Mouse (Mus musculus) spleen, adult 2 months (tissue): ENCODE measurements at regions not wholly inside any gene's neighbourhood (a gene's known extent, or its start where the extent isn't known, plus 50 kb on each side); places are given as distances from the start of the nearest gene placed in this dataset.

Experiments
- DNase-seq, 2 experiments: peaks; one replicate each; pipeline versions ENCODE4 v3.0.0 to v3.0.0-alpha.2; 2012 to 2021; ENCODE audit warnings: low spot score in 2 of 2, low read depth in 1 of 2
- H3K27ac ChIP-seq: fragments of 200-500 bp; 2 replicates; pipeline ENCODE4 v1.5.1; 2012; ENCODE audit warnings: low read length, inconsistent platforms; ENCODE audit not compliant: insufficient read depth
- H3K27me3 ChIP-seq: fragments of 200-500 bp; 2 replicates; pipeline ENCODE4 v1.6.1; 2012; ENCODE audit warnings: mild to moderate bottlenecking, moderate library complexity, low read length, inconsistent platforms; ENCODE audit not compliant: control insufficient read depth, insufficient read depth
- H3K36me3 ChIP-seq: fragments of 200-500 bp; 2 replicates; pipeline ENCODE4 v1.6.1; 2012; ENCODE audit warnings: mild to moderate bottlenecking, low read length, inconsistent platforms; ENCODE audit not compliant: control insufficient read depth, insufficient read depth
- H3K4me1 ChIP-seq: fragments of 200-500 bp; 2 replicates; pipeline ENCODE4 v1.6.1; 2011; ENCODE audit warnings: inconsistent platforms; ENCODE audit not compliant: control insufficient read depth, insufficient read depth, insufficient read length
- H3K4me3 ChIP-seq: fragments of 200-500 bp; 2 replicates; pipeline ENCODE4 v1.5.1; 2011; ENCODE audit warnings: mild to moderate bottlenecking, inconsistent platforms; ENCODE audit not compliant: insufficient read depth, insufficient read length; ENCODE audit errors: extremely low read depth
- CTCF ChIP-seq: fragments of 200-500 bp; IDR thresholded peaks from 2 replicates; pipeline ENCODE4 v1.5.1; 2011; ENCODE audit warnings: mild to moderate bottlenecking, inconsistent platforms; ENCODE audit not compliant: insufficient read depth, insufficient read length, insufficient replicate concordance; ENCODE audit errors: extremely low read depth
- POLR2A ChIP-seq: fragments of 200-500 bp; IDR thresholded peaks from 2 replicates; pipeline ENCODE4 v1.6.1; 2011; ENCODE audit warnings: low read depth, low read length, inconsistent platforms
- WGBS: fragments of 180-500 bp; shearing (Covaris S2); methylation state at CpG from one replicate; pipeline ENCODE4 v1.1.7; 2018; 5-methylcytosine and 5-hydroxymethylcytosine counted together

DNA sequence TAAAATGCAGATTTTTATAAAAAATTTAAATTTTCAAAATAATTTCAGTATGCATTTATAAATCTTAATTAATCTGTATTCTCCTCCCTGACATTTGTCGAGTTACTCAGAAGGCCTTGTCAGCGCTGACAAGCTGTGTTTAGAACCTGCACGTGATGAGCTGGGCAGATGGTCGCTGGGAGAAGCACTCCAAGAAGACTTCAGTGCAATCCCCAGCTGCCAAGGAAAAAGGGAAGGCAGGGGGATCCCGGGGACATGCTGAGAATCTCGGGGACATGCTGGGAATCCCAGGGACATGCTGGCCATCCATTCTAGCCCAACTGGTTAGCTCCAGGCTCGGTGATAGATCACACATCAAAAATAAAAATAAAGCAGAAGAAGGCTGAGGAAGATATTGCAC, 172.9 kb downstream of the Hlx start:
- TF ChIP-seq CTCF (no peak), POLR2A (no peak)
- H3K4me1 ChIP-seq, result peaks cover 8% of the 10 kb centered on the region; the same call in 1 of the 2 replicates
- no peaks in the 10 kb centered on the region for H3K27me3 ChIP-seq
- 86% methylated on average over 7 of the region's 7 CpGs for WGBS
- no peaks in the 10 kb centered on the region for H3K36me3 ChIP-seq
- no peak overlapping the region for H3K4me3 ChIP-seq
- H3K27ac ChIP-seq, result no peak overlapping the region
- no peak for DNase-seq

DNA sequence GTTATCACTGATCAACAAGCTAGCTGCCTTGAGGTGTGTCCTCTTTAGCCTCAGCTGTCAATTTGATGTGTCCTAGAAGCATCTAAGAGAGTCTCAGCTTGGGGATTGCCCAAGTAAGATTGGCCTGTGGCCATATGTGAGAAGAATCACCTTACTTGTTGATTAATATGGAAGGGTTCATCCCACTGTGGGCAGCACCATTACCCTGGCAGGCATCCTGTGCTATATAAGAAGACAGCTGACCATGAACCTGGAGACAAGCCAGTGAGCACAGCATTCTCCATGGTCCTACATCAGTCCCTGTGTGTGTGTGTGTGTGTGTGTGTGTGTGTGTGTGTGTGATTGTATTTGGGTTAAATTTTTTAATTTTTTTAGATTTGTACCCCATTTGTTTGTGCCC, 178.6 kb downstream of the Hlx start:
- H3K27ac ChIP-seq, result no peak overlapping the region
- H3K4me3 ChIP-seq, result no peak overlapping the region
- H3K36me3 ChIP-seq, result no peaks in the 10 kb centered on the region
- DNase-seq, result no peak
- H3K4me1 ChIP-seq, result no peaks in the 10 kb centered on the region
- no peaks in the 10 kb centered on the region for H3K27me3 ChIP-seq
- TF ChIP-seq POLR2A (no peak), CTCF (no peak)

DNA sequence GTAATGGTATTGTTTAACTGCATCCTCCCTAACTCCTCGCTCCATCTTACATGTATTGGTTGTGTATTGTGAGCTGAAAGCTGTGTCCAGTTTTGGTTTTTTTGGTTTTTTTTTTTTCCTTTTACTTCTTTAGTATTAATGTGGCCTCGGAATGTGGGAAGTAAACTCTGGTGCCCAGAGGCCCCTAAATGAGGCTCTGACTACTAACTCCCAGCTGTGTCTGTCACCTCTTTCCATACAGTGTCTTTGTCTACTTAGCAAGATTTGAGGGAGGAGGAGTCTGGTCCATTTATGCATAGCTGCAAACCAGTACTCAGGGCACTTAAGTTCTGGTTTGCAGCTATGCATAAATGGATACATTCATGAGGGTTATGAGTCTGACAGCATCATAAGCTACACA, 181.9 kb downstream of the Hlx start:
- no peak overlapping the region for H3K4me3 ChIP-seq
- no peak overlapping the region for H3K27ac ChIP-seq
- H3K4me1 ChIP-seq, result no peaks in the 10 kb centered on the region
- TF ChIP-seq CTCF (no peak), POLR2A (no peak)
- H3K36me3 ChIP-seq, result no peaks in the 10 kb centered on the region
- H3K27me3 ChIP-seq, result no peaks in the 10 kb centered on the region
- no peak for DNase-seq
- WGBS, result 75% methylated on average over 2 of the region's 2 CpGs

DNA sequence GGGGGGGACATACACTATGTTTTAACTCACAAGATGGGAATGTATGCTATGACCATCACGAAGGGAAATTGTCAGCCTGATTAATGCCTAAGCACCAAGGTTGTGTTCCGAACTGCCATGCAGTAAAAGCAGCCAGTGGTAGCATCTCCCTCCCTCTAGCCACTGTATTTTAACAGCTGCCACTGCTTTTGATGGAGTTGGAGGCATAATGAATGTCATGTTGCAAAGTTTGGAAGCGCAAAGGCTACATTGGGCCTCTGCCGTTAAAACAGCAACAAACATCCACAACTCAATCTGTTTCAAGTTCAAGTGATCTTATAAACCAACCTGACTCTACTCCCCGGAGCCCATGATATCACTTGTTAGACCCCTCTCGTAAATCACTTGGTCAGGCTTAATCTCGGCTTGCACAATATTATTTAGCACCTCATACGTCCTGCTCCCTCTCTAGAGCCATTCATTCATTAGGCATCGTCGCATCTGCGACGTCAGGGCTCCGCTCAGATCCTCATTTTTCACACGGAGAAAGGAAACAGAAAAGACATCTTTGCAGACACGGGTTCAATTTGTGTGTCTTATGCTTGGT, 184.7 kb downstream of the Hlx start:
- no peak for TF ChIP-seq CTCF
- Histone ChIP-seq H3K36me3 (no peaks in the 10 kb centered on the region), H3K27me3 (no peaks in the 10 kb centered on the region), H3K4me3 (no peak overlapping the region), H3K4me1 (no peaks in the 10 kb centered on the region), H3K27ac (no peak overlapping the region)
- DNase-seq, result no peak
- WGBS, result 88% methylated on average over 15 of the region's 15 CpGs

DNA sequence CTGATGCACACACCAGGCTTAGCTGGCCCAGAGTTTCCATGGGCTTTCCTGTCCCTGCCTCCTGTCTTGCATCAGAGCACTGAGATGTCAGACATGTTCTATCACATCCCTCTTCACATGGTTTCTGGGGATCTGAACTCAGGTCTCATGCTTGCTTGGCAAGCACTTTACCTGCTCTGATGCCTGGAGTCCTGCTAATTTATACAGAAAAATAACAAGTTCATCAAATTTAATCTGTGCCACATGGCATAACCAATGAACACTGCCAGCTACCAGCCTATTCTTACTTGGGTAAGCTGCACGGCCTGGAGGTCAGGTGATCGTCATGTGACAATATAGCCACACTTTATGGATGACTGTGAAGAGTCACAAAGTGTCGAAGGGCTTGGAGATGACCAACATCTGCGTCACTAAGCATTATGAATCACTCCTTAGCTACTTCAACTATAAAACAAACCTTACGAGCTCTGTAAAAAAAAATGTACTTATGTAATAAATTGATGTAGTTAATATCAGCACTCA, 186.2 kb downstream of the Hlx start:
- no peak for DNase-seq
- Histone ChIP-seq H3K27ac (no peak overlapping the region), H3K27me3 (no peaks in the 10 kb centered on the region), H3K36me3 (no peaks in the 10 kb centered on the region), H3K4me1 (no peaks in the 10 kb centered on the region), H3K4me3 (no peak overlapping the region)
- WGBS, result 89% methylated on average over 5 of the region's 5 CpGs
- TF ChIP-seq CTCF, result no peak
- no peak for TF ChIP-seq POLR2A

DNA sequence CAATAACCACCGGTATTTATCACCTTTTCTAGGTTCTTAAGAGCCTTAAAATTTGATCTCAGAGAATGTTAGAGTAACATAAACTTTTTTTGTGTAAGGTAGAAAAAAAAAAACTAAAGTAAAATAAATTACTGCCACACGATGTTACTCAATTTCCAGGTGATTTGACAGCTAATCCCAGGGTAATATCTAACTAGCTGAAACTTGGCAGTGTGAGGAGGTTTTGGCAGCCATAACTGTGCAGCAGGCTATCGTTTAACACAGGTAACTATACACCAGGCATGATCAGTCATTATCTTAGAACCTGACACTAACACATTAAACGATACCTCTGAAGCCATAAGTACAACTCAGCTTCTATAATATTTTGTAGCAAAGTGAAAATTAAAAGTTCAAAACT, 187.3 kb downstream of the Hlx start:
- TF ChIP-seq CTCF (no peak), POLR2A (no peak)
- Histone ChIP-seq H3K36me3 (no peaks in the 10 kb centered on the region), H3K4me3 (no peak overlapping the region), H3K27me3 (no peaks in the 10 kb centered on the region), H3K27ac (no peak overlapping the region), H3K4me1 (no peaks in the 10 kb centered on the region)
- no peak for DNase-seq
- 79% methylated on average over 4 of the region's 4 CpGs for WGBS

DNA sequence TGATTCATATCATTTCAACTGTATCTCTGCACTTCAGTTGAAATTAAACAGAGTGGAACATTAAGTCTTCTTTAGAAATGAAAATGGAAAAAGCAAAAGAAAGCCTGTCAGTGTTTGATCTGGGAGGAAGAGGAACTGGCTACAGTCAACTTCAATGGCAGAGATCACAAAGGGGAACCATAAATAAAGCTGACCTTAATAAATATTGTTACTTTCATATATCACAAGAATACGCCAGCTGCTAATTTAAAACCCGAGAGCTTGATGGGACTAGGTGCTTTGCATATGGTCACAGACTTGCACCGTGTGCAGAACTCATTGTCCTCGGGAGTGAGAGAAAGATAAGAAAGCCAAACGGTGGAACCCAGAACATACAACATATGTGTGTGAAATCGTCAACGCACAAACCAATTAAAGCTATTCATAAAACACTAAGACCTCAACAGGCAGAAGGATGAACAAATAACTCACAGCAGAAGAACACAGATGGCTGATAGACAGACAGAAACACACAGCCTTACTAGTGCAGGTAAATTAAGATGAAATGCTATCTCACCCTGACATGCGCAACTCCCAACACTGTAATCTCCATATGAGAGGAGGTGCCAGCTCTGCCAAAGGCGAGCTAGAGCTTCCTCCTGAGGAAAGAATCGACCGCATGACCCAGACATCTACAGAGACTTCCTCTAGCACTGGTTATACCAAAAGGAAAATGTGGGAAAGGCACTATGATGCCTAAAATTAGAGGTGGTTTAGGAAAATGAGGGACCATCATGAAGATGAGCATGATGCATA, 189.9 kb downstream of the Hlx start:
- no peak for DNase-seq
- Histone ChIP-seq H3K4me1 (no peaks in the 10 kb centered on the region), H3K27ac (no peak overlapping the region), H3K36me3 (no peaks in the 10 kb centered on the region), H3K27me3 (no peaks in the 10 kb centered on the region), H3K4me3 (no peak overlapping the region)
- TF ChIP-seq CTCF, result no peak
- WGBS, result 41% methylated on average over 11 of the region's 11 CpGs
